Mouse (Mus musculus): ENCODE measurements at regions not wholly inside any gene's neighbourhood (a gene's known extent, or its start where the extent isn't known, plus 50 kb on each side); places are given as distances from the start of the nearest gene placed in this dataset.

DNA sequence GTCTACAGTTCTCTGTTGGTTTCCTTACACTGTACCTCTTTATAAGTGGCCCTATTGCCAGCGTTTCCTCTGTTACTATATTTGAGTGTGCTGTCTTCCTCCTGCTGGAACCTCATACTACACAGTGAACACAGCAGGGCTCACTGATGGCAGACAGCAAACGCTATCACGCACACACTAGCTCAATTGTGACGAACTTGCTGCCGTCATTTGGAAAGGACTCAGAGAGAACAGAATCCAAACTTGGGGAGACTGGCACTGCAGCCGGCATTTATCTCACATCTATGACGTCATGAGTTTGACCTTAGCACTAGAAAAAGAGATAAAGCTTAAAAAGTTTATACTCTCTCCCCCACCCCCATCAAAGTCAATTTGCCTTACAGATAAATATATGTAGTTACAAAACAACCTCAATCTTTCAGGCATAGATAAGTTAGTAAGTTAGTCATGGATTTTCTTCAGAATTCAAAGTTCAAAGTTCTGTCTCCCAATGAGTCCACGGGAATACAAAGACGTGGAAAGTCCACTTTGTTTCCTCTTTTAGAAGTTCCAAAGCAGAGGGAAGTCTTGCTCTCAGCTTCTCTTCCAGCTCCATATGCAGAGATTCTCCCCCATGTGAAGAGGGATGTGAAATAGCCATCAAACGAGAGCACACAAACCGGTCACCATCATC is 196.8 kb downstream of the Sptssa start:
- 60% methylated on average over 11 of the region's 11 CpGs for WGBS
- Histone ChIP-seq H3K4me1 (ENCODE audit: insufficient read depth, low read length) (no peaks in the 10 kb centered on the region), H3K27me3 (ENCODE audit: insufficient read depth, low read length) (no peaks in the 10 kb centered on the region), H3K9me3 (ENCODE audit: low read length) (no peaks in the 10 kb centered on the region), H3K27ac (no peak overlapping the region), H3K4me2 (ENCODE audit: low read depth, low read length) (no peak overlapping the region), H3K36me3 (ENCODE audit: insufficient read depth, low read length) (no peaks in the 10 kb centered on the region), H3K4me3 (ENCODE audit: low read length) (no peak overlapping the region), H3K9ac (replicated peaks; ENCODE audit: low read length) (no peak overlapping the region)
- no peak for TF ChIP-seq CTCF (IDR thresholded peaks at IDR 0.05; ENCODE audit: low read depth)
- DNase-seq (ENCODE audit: low spot score) (no peak), ATAC-seq (no peak)

DNA sequence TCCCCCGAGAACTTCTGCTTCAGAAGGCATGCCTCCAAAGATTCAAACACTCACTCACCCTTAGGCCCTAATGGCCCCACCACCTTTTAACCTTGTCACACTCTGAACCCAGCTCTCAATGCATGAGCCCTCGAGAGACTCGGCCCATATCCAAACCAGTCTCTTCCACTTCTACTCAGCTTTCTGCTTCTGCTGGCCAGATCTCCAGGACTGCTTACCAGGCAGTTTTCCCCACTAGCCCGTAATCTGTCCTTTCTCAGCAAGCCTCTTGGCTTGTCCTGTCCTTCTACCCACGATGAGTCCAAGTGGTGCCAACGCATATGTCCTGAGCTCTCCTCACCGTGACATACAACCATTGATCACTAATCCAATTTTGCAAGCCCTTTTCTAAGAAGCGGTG is 199.6 kb downstream of the Sptssa start:
- TF ChIP-seq CTCF (IDR thresholded peaks at IDR 0.05; ENCODE audit: low read depth): no peak
- Histone ChIP-seq H3K9me3 (ENCODE audit: low read length) (no peaks in the 10 kb centered on the region), H3K9ac (replicated peaks; ENCODE audit: low read length) (no peak overlapping the region), H3K36me3 (ENCODE audit: insufficient read depth, low read length) (no peaks in the 10 kb centered on the region), H3K27me3 (ENCODE audit: insufficient read depth, low read length) (no peaks in the 10 kb centered on the region), H3K4me1 (ENCODE audit: insufficient read depth, low read length) (no peaks in the 10 kb centered on the region), H3K27ac (no peak overlapping the region), H3K4me2 (ENCODE audit: low read depth, low read length) (no peak overlapping the region), H3K4me3 (ENCODE audit: low read length) (no peak overlapping the region)
- WGBS: 79% methylated on average over 8 of the region's 8 CpGs
- DNase-seq (ENCODE audit: low spot score) (no peak), ATAC-seq (no peak)

DNA sequence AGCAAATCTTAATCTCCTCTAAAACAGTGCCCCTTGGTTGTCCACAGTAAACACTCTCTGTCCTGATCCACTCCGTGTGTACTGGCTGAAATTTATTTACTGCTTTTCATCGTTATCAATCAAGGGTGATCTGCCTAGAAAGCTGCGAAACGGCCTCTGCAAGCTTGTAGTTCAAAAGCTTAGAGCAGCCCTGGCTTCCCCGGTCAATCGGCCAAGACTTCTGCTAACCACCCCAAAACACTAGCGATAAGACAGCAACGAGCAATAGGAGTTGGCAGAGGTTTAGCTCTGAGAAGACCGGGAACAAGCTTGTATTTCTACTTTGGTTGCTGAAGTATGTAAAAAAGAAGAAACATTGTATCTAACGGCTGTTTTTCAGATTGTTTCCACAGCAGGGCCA is 201.8 kb downstream of the Sptssa start:
- Histone ChIP-seq H3K27me3 (ENCODE audit: insufficient read depth, low read length) (no peaks in the 10 kb centered on the region), H3K4me3 (ENCODE audit: low read length) (no peak overlapping the region)
- no peak for DNase-seq (ENCODE audit: low spot score)

DNA sequence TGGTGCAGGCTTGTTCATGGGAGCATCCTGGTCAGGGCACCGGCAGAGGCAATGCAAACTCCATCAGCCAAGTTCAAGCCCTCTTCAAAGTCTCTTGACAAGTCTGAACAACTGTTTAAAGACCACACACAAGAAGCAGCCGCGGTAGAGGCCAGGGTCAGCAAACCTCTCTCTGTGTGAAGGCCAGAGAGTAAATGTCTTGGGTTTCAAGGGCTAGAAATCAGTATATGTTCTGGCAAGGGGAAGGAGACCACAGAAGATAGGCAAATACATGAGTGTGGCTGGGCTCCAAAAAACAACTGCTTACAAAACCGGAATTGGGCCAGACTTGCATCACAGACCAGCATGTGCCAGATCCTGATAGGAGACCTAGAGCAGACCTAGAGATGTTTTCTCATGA is 203.0 kb downstream of the Sptssa start:
- H3K9me3 ChIP-seq (ENCODE audit: low read length): no peaks in the 10 kb centered on the region
- TF ChIP-seq CTCF (IDR thresholded peaks at IDR 0.05; ENCODE audit: low read depth): no peak
- H3K27ac ChIP-seq: no peak overlapping the region
- no peak overlapping the region for H3K9ac ChIP-seq (replicated peaks; ENCODE audit: low read length)
- 75% methylated on average over 4 of the region's 4 CpGs for WGBS
- H3K4me1 ChIP-seq (ENCODE audit: insufficient read depth, low read length): no peaks in the 10 kb centered on the region
- H3K36me3 ChIP-seq (ENCODE audit: insufficient read depth, low read length): no peaks in the 10 kb centered on the region
- no peaks in the 10 kb centered on the region for H3K27me3 ChIP-seq (ENCODE audit: insufficient read depth, low read length)
- H3K4me3 ChIP-seq (ENCODE audit: low read length): no peak overlapping the region
- no peak for ATAC-seq
- DNase-seq (ENCODE audit: low spot score): no peak
- H3K4me2 ChIP-seq (ENCODE audit: low read depth, low read length): no peak overlapping the region

More for the DNA sequence above, 201.8 kb downstream of the Sptssa start:
- TF ChIP-seq CTCF (IDR thresholded peaks at IDR 0.05; ENCODE audit: low read depth): no peak
- H3K27ac ChIP-seq: no peak overlapping the region
- H3K9me3 ChIP-seq (ENCODE audit: low read length): no peaks in the 10 kb centered on the region
- no peak for ATAC-seq
- no peaks in the 10 kb centered on the region for H3K36me3 ChIP-seq (ENCODE audit: insufficient read depth, low read length)
- no peaks in the 10 kb centered on the region for H3K4me1 ChIP-seq (ENCODE audit: insufficient read depth, low read length)
- H3K4me2 ChIP-seq (ENCODE audit: low read depth, low read length): no peak overlapping the region
- WGBS: 88% methylated on average over 10 of the region's 10 CpGs
- no peak overlapping the region for H3K9ac ChIP-seq (replicated peaks; ENCODE audit: low read length)

DNA sequence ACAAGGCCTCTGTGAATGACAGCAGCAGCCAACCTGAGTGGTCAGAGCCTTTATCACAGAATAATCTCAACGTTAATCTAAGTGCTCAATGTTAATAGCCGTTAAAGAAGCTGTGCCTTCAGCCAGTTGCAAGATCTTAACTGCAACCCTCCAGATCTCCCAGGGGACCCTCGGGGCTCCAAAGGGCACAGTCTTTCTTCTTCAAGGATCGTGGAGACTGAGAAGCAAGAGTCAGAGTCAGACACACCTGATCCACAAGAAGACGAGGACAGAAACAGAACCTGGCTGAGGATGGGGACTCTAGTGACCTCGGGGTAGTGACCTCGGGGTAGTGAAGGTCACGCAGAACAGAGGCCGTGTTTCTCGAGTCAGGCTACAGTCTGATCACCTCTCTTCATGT is 206.0 kb downstream of the Sptssa start:
- H3K4me2 ChIP-seq (ENCODE audit: low read depth, low read length): no peak overlapping the region
- no peak for ATAC-seq
- no peak overlapping the region for H3K27ac ChIP-seq
- no peaks in the 10 kb centered on the region for H3K9me3 ChIP-seq (ENCODE audit: low read length)
- no peak overlapping the region for H3K9ac ChIP-seq (replicated peaks; ENCODE audit: low read length)
- 78% methylated on average over 10 of the region's 10 CpGs for WGBS
- no peak for DNase-seq (ENCODE audit: low spot score)
- no peak overlapping the region for H3K4me3 ChIP-seq (ENCODE audit: low read length)
- no peaks in the 10 kb centered on the region for H3K4me1 ChIP-seq (ENCODE audit: insufficient read depth, low read length)
- no peak for TF ChIP-seq CTCF (IDR thresholded peaks at IDR 0.05; ENCODE audit: low read depth)
- H3K36me3 ChIP-seq (ENCODE audit: insufficient read depth, low read length): no peaks in the 10 kb centered on the region
- no peaks in the 10 kb centered on the region for H3K27me3 ChIP-seq (ENCODE audit: insufficient read depth, low read length)

DNA sequence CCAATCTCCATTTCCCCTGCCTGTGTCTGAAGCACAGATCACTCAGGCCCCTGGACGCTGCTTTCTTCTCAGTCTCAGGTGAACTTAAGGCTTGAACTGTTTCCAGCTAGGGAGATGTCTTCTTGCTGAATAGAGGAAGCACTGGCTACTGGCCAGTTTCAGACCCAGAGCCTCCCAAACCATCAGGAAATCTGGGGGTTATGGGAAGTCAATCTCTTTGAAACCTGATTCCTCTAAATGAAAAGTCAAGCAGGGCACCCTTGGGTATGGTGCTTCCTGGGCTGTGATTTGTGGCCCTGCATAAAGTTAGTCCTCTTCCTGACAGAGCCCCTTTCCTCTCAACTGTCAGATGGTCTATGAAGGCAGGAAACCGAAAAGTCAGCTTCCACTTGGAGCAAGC is 208.2 kb downstream of the Sptssa start:
- no peaks in the 10 kb centered on the region for H3K36me3 ChIP-seq (ENCODE audit: insufficient read depth, low read length)
- no peaks in the 10 kb centered on the region for H3K4me1 ChIP-seq (ENCODE audit: insufficient read depth, low read length)
- WGBS: 71% methylated on average over 2 of the region's 2 CpGs
- no peak for ATAC-seq
- H3K4me2 ChIP-seq (ENCODE audit: low read depth, low read length): no peak overlapping the region
- no peak for DNase-seq (ENCODE audit: low spot score)
- no peak overlapping the region for H3K9ac ChIP-seq (replicated peaks; ENCODE audit: low read length)
- no peaks in the 10 kb centered on the region for H3K9me3 ChIP-seq (ENCODE audit: low read length)
- TF ChIP-seq CTCF (IDR thresholded peaks at IDR 0.05; ENCODE audit: low read depth): no peak
- H3K4me3 ChIP-seq (ENCODE audit: low read length): no peak overlapping the region
- H3K27me3 ChIP-seq (ENCODE audit: insufficient read depth, low read length): no peaks in the 10 kb centered on the region
- H3K27ac ChIP-seq: no peak overlapping the region

DNA sequence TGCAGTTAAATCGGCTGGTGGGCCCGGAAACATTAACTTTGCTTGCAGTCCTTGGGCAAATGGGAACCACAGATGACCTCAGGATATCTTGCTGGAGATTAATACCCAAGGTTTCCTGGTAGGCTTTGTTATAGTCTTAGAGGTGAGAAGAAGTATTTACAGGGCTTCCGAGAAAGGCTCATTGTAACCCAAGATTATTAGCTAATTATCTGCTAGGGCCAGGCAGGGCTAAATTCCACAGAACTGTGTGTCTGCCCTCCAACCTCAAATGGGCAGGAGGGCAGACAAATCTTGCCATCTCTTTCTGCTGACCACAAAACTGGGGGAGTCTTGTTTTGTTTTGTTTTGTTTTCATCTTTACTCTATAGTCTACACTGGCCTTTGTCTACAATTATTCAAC is 209.0 kb downstream of the Sptssa start:
- Histone ChIP-seq H3K27ac (no peak overlapping the region), H3K9ac (replicated peaks; ENCODE audit: low read length) (no peak overlapping the region), H3K36me3 (ENCODE audit: insufficient read depth, low read length) (no peaks in the 10 kb centered on the region), H3K4me2 (ENCODE audit: low read depth, low read length) (no peak overlapping the region), H3K4me1 (ENCODE audit: insufficient read depth, low read length) (no peaks in the 10 kb centered on the region), H3K27me3 (ENCODE audit: insufficient read depth, low read length) (no peaks in the 10 kb centered on the region), H3K4me3 (ENCODE audit: low read length) (no peak overlapping the region), H3K9me3 (ENCODE audit: low read length) (no peaks in the 10 kb centered on the region)
- no peak for DNase-seq (ENCODE audit: low spot score)
- no peak for TF ChIP-seq CTCF (IDR thresholded peaks at IDR 0.05; ENCODE audit: low read depth)
- ATAC-seq: no peak
- WGBS: 84% methylated on average over 3 of the region's 3 CpGs

All from hindbrain, postnatal 0 days (tissue).